Mouse (Mus musculus): ENCODE measurements around the gene Ppp1ca. TPM values are rescaled to one million over a fixed set of nuclear protein-coding genes. Genes with fewer than 3 reads are reported as not detected.

Gene Ppp1ca
- total RNA-seq, 1 experiment from 2014 or later = 479 TPM

DNA sequence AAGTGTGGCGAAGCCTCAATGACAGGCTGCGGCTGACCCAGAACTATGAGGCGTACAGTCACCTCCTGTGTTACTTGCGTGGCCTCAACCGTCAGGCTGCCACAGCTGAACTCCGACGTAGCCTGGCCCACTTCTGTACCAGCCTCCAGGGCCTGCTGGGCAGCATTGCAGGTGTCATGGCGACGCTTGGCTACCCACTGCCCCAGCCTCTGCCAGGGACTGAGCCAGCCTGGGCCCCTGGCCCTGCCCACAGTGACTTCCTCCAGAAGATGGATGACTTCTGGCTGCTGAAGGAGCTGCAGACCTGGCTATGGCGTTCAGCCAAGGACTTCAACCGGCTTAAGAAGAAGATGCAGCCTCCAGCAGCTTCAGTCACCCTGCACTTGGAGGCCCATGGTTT, 30.3 kb downstream of the Ppp1ca start:
- peak; percentile 42 for ATAC-seq (replicated peaks; ENCODE audit: insufficient number of reproducible peaks, low FRiP score, low TSS enrichment, poor library complexity, severe bottlenecking)

GRCm38 (mm10) chr19:4226779-4227178, 34.9 kb downstream of the Ppp1ca start:
- no peak for ATAC-seq (replicated peaks; ENCODE audit: insufficient number of reproducible peaks, low FRiP score, low TSS enrichment, poor library complexity, severe bottlenecking)

GRCm38 (mm10) chr19:4227446-4227845, 35.6 kb downstream of the Ppp1ca start:
- ATAC-seq (replicated peaks; ENCODE audit: insufficient number of reproducible peaks, low FRiP score, low TSS enrichment, poor library complexity, severe bottlenecking) = no peak

- ATAC-seq (replicated peaks; ENCODE audit: insufficient number of reproducible peaks, low FRiP score, low TSS enrichment, poor library complexity, severe bottlenecking) = peak; percentile 28
These were observed 36.2 kb downstream of the Ppp1ca start for GRCm38 (mm10) chr19:4227894-4228678.

DNA sequence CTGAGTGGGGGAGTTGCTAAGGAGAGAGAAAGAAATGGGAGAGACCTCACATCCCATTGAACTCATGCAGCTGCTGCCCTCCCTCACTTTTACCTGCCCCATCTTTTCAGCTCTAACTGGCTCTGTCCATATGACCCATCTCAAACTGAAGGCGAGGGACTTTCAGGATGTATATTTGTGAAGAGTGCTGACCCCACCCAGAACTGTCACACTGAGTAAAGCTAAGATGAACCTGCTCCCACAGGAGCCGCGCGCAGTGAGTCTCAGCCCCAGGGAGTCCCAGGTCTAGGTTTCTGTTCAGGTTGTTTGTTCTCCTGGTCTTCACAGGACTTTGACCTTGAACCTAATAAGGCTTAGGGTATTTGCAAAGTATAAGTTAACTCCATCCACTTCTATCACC, 37.0 kb downstream of the Ppp1ca start:
- no peak for ATAC-seq (replicated peaks; ENCODE audit: insufficient number of reproducible peaks, low FRiP score, low TSS enrichment, poor library complexity, severe bottlenecking)

DNA sequence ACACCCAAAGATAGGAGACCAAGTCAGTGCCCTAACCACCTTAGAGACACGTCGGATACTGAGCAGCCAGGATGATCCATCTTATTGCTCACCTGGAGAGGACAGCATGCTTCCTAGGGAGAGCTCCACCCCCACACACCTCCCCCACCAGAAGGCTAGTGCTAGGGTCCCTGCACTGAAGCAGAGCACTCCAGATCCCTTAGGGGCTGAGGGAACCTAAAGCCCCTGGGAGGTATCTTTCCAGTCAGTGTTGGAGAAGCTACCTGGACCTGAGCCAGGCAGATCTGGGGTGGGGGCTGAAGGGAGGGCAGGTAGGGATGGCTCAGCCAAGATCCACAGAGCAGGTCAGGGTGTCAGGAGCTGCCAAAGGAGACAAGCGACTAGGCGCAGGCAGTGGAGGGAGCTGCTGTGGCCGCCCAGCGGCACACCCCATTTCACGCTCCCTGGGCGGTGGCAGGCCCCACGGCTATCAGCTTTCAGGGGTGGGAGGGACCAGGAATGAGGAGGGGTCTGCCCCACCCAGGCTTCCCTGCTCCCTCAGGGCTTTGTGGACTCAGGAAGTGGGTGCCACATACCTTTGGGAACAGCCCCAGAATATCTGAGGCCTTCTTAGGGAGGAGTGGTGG, 37.7 kb downstream of the Ppp1ca start:
- ATAC-seq (replicated peaks; ENCODE audit: insufficient number of reproducible peaks, low FRiP score, low TSS enrichment, poor library complexity, severe bottlenecking) = no peak

DNA sequence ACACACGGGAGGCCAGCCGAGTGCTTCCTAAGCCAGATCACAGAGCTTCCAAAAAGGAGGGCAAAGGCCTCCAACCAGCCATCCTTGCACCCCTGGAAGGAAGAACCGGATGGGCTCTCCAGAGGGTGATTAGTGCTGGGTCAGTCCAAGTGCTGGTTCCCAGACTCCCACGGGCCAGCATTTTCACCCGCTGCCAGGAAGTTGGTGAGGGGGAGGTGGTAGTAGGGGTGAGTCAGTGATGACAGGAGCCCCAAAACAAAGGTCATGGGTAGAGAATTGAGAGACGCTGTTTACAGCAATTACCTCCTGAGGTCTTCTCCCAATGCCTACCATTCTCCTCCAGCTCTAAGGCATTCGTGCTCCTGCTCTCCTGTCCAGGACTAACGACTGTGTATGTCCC, 38.5 kb downstream of the Ppp1ca start:
- ATAC-seq (replicated peaks; ENCODE audit: insufficient number of reproducible peaks, low FRiP score, low TSS enrichment, poor library complexity, severe bottlenecking) = no peak

DNA sequence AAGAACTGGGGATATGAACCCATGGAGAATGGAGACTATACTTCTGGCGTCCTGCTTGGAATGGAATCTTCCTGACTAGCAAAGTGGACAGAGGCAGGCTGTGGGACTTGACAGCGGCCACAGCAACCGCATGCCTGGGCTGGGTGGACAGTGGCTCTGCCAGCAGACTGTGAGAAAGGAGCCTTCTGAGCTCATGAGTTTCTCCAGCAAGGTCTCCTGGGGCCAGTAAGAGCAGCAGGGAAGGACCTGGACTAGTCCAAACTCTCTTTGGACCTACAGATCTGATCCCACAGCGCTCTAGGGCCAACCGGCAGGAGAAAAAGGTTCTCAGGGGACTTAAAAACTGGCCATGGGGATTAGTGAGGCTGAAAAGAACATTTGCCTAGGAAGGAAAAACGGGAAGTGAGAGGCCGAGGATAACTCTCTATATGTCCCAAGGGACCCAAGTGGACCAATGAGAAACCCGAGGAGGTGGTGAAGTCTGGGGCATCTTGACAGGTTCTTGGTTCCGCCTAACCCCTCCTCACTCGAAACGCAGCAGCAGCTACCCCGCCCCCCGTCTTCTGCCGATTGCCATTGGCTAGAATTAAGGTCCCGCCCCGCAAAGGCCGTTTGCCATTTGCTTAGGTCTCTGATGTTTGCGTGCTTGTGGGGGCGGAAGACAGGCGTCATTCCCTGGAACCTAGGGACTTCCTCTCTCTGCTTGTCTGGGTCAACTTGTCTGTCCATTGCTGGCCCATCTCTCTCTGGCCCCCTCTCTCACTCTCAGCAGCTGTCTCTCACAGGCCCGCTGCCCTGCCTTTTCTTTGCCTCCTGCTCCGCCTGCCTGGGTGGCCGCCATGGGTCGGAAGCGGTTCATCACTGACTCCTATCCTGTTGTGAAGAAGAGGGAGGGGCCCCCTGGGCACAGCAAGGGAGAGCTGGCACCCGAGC, 39.7 kb downstream of the Ppp1ca start, which contains the start of gene Pold4:
TSS of gene Pold4 (plus strand) at position 647 of the 933 bp plus-strand sequence.
- peak; percentile 76 for ATAC-seq (replicated peaks; ENCODE audit: insufficient number of reproducible peaks, low FRiP score, low TSS enrichment, poor library complexity, severe bottlenecking)

GRCm38 (mm10) chr19:4232186-4232572, 40.3 kb downstream of the Ppp1ca start:
- ATAC-seq (replicated peaks; ENCODE audit: insufficient number of reproducible peaks, low FRiP score, low TSS enrichment, poor library complexity, severe bottlenecking) = peak; percentile 26

DNA sequence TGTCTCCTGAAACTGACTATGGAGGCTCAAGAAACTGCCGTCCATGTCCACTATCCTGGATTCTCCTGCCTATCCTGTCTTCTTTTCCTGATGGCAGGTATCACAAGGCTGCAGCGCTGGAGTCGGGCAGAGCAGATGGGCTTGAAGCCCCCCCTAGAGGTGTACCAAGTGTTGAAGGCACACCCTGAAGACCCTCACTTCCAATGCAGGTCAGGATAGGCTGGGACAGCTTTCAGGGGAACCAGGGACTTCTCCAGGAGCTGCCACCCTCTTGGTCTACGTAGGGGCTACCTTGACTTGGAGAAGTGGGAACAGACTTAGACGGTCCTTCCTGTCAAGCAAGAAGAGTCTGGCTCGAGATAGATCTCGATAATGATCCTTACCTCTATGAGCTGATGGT, 40.8 kb downstream of the Ppp1ca start:
- no peak for ATAC-seq (replicated peaks; ENCODE audit: insufficient number of reproducible peaks, low FRiP score, low TSS enrichment, poor library complexity, severe bottlenecking)

DNA sequence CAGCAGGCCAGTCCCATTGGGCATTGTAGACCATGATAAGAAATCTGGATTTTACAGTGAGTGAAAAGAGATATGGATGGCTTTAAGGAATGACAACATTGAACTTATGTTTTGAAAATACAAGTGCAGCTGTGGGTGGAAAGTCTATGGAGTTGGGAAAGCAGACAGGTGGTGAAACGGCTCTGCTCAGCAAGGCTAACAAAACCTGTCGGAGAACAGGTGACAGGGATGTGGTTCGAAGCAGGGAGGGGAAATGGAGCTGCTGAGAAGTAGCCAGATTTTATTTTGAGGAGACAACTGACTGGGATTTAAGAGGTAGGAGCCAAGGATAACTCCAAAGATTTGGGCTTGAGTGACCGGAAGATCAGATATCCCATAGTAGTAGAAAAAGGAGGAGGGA, 42.7 kb downstream of the Ppp1ca start:
- ATAC-seq (replicated peaks; ENCODE audit: insufficient number of reproducible peaks, low FRiP score, low TSS enrichment, poor library complexity, severe bottlenecking) = no peak

DNA sequence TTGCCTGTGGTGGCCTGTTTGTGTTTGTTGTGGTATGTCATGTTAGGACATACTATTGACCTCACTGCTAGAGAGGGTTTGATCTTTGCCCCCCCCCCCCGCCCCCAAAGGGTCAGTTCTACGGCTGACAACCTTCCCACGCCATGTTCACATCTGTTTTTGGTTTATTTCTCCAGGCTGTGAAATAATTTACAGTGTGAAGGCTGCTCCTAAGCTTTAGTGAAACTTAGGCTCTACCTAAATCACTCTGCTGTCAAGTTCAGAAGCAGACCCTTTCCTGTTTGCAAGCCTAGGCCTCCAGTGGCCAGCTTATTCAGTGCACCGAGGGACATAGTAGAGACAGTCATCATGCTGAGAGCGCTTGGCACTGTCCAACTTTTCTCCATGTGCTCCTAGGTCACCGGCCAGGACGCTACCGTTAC, 48.4 kb downstream of the Ppp1ca start:
- no peak for ATAC-seq (replicated peaks; ENCODE audit: insufficient number of reproducible peaks, low FRiP score, low TSS enrichment, poor library complexity, severe bottlenecking)

GRCm38 (mm10) chr19:4242416-4242815, 50.6 kb downstream of the Ppp1ca start:
- ATAC-seq (replicated peaks; ENCODE audit: insufficient number of reproducible peaks, low FRiP score, low TSS enrichment, poor library complexity, severe bottlenecking) = no peak

DNA sequence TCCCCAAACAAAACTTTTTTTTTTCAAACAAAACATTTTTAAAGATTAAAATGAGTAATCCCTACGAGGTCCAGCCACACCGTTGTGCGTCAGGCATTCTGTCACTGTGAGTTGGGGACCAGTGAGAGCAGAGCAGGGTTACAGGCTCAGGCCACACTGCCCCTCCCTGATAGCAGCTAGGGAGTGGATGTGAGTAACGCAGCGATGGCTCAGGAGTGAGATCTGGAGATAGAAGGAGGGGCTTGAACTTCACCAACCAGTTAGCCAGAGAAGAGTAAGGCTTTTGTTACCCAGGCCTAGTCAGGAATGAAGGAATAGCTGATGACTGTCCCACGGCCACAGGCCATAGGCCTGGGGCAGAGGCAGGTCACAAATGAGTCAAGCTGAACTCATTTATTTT, 52.9 kb downstream of the Ppp1ca start:
- no peak for ATAC-seq (replicated peaks; ENCODE audit: insufficient number of reproducible peaks, low FRiP score, low TSS enrichment, poor library complexity, severe bottlenecking)

Other genes starting within 250 kb of the Ppp1ca start
- gene Aldh3b3, start 233.4 kb upstream of the Ppp1ca start, total RNA-seq (2017) = not detected in 3 replicates
- not detected in 3 replicates for gene Aldh3b2, start 219.7 kb upstream of the Ppp1ca start, total RNA-seq (2017)
- not detected in 3 replicates for gene Acy3, start 205.5 kb upstream of the Ppp1ca start, total RNA-seq (2017)
- not detected in 3 replicates for gene Tbx10, start 199.3 kb upstream of the Ppp1ca start, total RNA-seq (2017)
- gene Nudt8, start 191.5 kb upstream of the Ppp1ca start, total RNA-seq (2017) = 2.3 to 11.1 TPM (median 2.3 TPM) in 3 replicates
- 0.57 to 1.7 TPM (median 1.2 TPM) in 3 replicates for gene Gm49405, start 191.4 kb upstream of the Ppp1ca start, total RNA-seq (2017)
- gene Doc2g, start 188.8 kb upstream of the Ppp1ca start, total RNA-seq (2017) = 3.1 TPM in 2 of 3 replicates, not detected in the other
- 74.5 to 108 TPM (median 103 TPM) in 3 replicates for gene Ndufv1, start 179.3 kb upstream of the Ppp1ca start, total RNA-seq (2017)
- 101 to 129 TPM (median 104 TPM) in 3 replicates for gene Gstp1, start 154.1 kb upstream of the Ppp1ca start, total RNA-seq (2017)
- gene Gstp2, start 146.0 kb upstream of the Ppp1ca start, total RNA-seq (2017) = not detected in 3 replicates
- 2.8 to 10.8 TPM (median 5.8 TPM) in 3 replicates for gene Gstp3, start 132.5 kb upstream of the Ppp1ca start, total RNA-seq (2017)
- gene Cabp2, start 110.5 kb upstream of the Ppp1ca start, total RNA-seq (2017) = not detected in 3 replicates
- gene Cdk2ap2, start 94.9 kb upstream of the Ppp1ca start, total RNA-seq (2017) = 77.3 to 120 TPM (median 92.6 TPM) in 3 replicates
- 127 to 142 TPM (median 137 TPM) in 3 replicates for gene Pitpnm1, start 92.1 kb upstream of the Ppp1ca start, total RNA-seq (2017)
- 94.2 to 132 TPM (median 124 TPM) in 3 replicates for gene Aip, start 66.2 kb upstream of the Ppp1ca start, total RNA-seq (2017)
- gene Gpr152, start 52.3 kb upstream of the Ppp1ca start, total RNA-seq (2017) = 0.29 to 0.43 TPM in 2 of 3 replicates, not detected in the other
- gene Cabp4, start 48.0 kb upstream of the Ppp1ca start, total RNA-seq (2017) = not detected in 3 replicates
- gene Coro1b, start 43.4 kb upstream of the Ppp1ca start, total RNA-seq (2017) = 209 to 226 TPM (median 217 TPM) in 3 replicates
- 133 to 326 TPM (median 178 TPM) in 3 replicates for gene Ptprcap, start 38.5 kb upstream of the Ppp1ca start, total RNA-seq (2017)
- gene Rps6kb2, start 28.7 kb upstream of the Ppp1ca start, total RNA-seq (2017) = 22.8 to 27.8 TPM (median 27.0 TPM) in 3 replicates
- gene Carns1, start 16.6 kb upstream of the Ppp1ca start, total RNA-seq (2017) = 14.1 to 18.7 TPM (median 14.2 TPM) in 3 replicates
- gene Tbc1d10c, start 781 bp upstream of the Ppp1ca start, total RNA-seq (2017) = 71.5 to 178 TPM (median 83.5 TPM) in 3 replicates
- gene Rad9a, start 9.6 kb downstream of the Ppp1ca start, total RNA-seq (2017) = 19.1 to 26.3 TPM (median 20.7 TPM) in 3 replicates
- gene Clcf1, start 22.2 kb downstream of the Ppp1ca start, total RNA-seq (2017) = 10.2 to 28.8 TPM (median 19.7 TPM) in 3 replicates
- not detected in 3 replicates for gene AC109138.7, start 22.3 kb downstream of the Ppp1ca start, total RNA-seq (2017)
- gene Pold4, start 39.8 kb downstream of the Ppp1ca start, total RNA-seq (2017) = 94.0 to 149 TPM (median 107 TPM) in 3 replicates
- 23.7 to 30.6 TPM (median 27.0 TPM) in 3 replicates for gene Ssh3, start 77.1 kb downstream of the Ppp1ca start, total RNA-seq (2017)
- 2.4 to 21.5 TPM (median 12.0 TPM) in 3 replicates for gene Ankrd13d, start 91.1 kb downstream of the Ppp1ca start, total RNA-seq (2017)
- gene Grk2, start 114.2 kb downstream of the Ppp1ca start, total RNA-seq (2017) = 270 to 475 TPM (median 366 TPM) in 3 replicates
- 109 to 142 TPM (median 139 TPM) in 3 replicates for gene Kdm2a, start 206.2 kb downstream of the Ppp1ca start, total RNA-seq (2017)
- not detected in 3 replicates for gene Rhod, start 247.4 kb downstream of the Ppp1ca start, total RNA-seq (2017)

All from monocyte, adult 5-6 weeks (primary cell).